Mouse (Mus musculus) adrenal gland, adult 8-10 months (tissue): Measurements from ENCODE around the gene Hdac9. TPM values are rescaled to one million over a fixed set of nuclear protein-coding genes. Genes with fewer than 3 reads are reported as not detected.

Experiments
- DNase-seq: peaks from one replicate; pipeline ENCODE4 v3.0.0; 2022
- total RNA-seq, 4 experiments: library from RNA; stranded (reverse); gene quantifications; 2 replicates each; pipeline ENCODE4 v1.2.4; 2022

The Hdac9 gene
- total RNA-seq, 4 experiments from 2014 or later: 0.96 to 2.8 (median 1.9) TPM

- DNase-seq: no peak
Observed at GRCm38 (mm10) chr12:34334455-34335084, 582.3 kb downstream of the Hdac9 start.

GRCm38 (mm10) chr12:34332884-34333283 lies 584.0 kb downstream of the Hdac9 start:
- DNase-seq: no peak

GRCm38 (mm10) chr12:34327111-34327510 lies 589.8 kb downstream of the Hdac9 start:
- DNase-seq: no peak

GRCm38 (mm10) chr12:34312113-34312719 lies 604.7 kb downstream of the Hdac9 start:
- DNase-seq: no peak

GRCm38 (mm10) chr12:34305453-34305852 lies 611.4 kb downstream of the Hdac9 start:
- DNase-seq: no peak

DNA sequence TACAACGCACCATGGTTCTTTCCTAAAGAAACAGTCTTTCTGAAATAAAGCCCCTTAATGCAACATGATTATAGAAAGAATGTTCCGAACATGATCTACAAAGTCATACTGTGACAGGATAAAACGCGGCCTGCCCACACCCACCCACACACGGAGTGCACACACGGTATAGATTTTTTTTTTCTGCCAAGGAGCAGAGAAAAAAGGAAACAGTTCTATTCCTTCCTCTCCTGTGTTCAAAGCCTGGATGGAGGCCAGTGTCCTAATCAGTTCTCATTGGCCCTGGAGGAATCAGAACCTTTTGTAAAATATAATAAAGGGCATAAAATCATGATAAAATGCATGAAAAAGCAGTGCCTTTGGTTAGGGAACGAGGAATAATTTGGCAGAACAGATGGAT lies 624.5 kb downstream of the Hdac9 start:
- DNase-seq: no peak

DNA sequence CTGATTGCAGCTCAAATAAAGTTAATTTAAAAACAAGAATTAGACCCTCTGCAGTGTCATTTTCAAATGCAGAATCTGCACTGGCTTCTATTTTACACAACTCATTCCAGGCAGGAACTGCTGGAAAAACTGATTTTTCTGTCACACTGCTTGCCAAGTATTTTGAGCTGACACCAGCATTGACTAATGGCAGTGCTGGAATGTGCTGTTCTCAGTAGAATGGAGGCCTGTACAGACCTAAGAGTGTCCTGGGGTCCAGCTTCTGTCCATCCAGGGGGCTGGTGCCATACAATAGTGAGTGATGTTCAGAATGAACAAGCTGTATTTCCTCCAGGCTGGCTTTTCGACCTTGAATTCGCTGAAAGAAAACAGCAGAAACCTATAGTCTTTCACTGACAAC lies 629.7 kb downstream of the Hdac9 start:
- no peak for DNase-seq

DNA sequence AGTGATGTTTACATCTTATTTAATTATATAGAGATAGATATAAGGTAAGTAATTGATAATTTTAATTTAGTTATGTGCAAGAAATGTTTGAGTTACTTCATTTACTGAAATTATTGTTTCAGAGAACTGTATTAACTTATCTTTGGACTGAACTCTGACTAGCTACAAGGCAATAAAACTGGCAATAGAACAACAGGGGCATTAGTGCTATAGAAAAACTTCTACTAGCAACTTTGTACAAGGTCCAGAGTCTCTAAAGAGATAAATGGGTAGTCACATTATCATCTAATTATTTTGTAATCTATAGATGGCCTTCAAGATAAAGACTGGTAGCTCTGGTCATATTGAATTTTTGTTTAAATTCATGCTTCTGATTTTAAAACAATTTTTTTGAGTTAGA lies 632.0 kb downstream of the Hdac9 start:
- no peak for DNase-seq

DNA sequence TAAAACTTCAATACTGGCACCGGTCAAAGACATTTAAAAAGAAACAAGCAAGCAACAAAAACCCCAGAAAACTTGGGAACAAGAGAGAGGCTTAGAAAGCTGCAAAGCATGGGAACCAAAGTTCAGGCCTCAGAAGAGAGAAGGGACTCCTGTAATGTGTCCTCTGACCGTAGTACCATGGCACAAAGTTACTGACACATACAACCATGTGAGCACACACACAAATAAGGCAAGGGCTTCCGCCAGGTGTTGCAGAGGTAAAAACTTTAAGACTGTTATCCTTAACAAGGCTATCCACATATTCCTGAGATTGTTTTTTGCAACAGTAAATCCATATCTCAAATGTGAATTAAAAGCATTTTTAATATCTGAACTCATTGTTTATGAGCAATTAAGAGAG lies 632.5 kb downstream of the Hdac9 start:
- no peak for DNase-seq

DNA sequence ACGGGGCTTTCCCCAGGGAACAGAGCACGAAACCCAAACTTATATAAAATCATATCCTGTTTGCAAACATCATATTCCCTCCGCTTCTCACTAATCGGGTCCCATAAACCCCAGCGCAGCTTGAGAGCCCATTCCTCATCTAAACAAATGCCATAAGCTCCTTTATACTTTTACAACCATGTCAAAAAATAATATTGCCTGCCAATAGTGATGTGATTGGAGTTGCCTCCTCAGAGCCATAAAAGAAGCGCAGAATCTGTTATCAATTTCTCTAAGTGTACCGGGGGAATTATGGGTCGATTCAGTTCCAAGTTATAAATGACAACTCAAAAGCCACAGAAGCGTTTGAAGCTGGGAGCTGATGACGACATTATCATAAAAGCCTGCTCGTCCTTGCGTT lies 638.1 kb downstream of the Hdac9 start:
- DNase-seq: no peak

DNA sequence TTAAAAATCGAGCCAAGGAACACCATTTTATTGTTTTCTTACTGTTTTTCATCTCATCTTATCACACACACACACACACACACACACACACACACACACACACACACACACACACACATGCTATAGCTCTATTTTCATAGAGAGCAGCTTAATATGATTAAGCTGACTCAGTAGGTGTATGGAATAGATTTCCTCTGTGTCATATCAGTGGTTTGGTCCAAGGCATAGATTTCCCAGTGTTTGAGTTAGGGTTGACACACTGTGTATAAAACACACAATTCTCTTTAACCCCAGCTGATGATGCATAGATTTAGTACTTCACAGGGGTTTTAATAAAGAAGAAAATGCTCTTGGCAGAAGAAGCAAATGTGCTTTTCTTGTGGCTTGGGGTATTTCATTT lies 643.1 kb downstream of the Hdac9 start:
- DNase-seq: no peak

DNA sequence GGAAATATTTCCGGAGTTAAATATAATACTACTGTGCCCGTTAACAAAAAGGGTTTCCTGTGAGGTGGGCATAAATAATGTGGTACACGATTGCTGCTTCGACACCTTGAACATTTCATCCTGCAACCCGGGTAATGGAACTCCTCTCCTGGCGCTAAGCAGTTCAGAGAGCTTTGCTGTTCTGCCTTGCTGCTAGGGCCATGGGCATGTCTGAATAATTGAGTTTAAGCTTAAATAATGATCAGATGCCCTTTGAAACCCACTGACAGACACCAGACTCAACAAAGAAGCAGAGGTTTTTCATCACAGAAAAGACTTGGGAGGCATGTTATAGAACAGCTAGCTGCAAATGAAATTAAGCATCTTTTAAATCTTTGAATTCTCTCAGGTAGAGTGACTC lies 646.8 kb downstream of the Hdac9 start:
- DNase-seq: no peak

DNA sequence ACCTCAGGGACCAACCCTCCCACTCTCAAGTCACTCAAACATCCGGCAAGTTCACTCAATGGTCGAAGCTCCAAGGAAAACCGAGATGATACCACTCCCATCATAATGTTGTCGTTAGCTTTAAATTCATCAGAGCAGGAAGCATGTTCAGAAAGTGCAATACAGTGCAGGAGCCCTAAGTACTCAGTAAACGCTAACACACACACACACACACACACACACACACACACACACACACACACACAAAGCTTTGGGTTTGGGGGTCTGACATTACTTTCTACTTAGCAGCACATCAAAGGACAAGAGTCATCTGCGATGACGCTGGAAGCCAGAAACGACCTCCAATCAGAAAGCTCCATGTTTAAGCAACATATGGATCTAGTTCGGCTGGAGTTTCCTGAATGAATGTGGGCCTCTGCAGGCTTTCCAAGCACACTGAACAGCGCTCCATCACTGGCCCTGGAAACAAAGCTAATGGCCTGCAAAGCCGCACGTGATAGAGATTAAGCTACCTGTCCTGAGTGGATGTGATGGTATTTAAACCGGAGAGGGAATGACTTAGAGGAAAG lies 647.3 kb downstream of the Hdac9 start:
- DNase-seq: no peak

DNA sequence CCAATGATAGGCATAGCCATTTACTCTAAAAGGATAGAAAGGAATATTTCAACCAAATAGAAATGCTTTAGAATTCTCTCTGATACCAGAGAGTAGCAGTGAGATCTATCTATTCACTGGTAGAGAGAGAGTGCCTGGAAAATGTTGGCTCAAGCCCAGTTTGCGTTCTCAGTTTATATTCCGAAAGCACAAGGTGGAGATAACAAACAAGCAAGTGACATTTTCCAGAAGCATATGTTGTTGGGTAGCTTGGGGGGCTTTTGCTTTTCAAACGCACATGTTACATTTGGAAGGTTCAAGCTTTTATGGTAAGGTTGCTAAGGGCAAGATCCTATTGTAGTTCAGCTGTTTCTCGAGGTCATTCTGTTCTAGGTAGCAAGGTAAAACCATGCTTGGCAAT lies 657.2 kb downstream of the Hdac9 start:
- DNase-seq: no peak

DNA sequence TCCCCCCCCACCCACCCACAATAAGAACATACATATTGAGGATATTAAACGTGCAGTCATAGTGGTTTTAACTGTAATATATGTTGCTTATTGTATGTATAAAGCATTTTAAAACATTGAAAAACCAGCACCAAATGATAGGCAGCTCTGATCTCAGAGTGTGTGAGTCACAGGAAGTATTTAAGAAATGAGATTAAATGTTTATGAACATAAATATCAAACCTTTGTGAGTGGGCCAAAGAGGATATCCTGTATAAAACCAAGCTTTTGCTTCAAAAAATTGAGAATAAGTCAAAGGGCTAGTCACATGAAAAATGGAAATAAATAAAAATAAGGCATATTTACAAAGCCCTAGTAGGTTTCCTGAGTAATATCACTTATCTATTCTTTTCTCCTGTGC lies 667.7 kb downstream of the Hdac9 start:
- no peak for DNase-seq

DNA sequence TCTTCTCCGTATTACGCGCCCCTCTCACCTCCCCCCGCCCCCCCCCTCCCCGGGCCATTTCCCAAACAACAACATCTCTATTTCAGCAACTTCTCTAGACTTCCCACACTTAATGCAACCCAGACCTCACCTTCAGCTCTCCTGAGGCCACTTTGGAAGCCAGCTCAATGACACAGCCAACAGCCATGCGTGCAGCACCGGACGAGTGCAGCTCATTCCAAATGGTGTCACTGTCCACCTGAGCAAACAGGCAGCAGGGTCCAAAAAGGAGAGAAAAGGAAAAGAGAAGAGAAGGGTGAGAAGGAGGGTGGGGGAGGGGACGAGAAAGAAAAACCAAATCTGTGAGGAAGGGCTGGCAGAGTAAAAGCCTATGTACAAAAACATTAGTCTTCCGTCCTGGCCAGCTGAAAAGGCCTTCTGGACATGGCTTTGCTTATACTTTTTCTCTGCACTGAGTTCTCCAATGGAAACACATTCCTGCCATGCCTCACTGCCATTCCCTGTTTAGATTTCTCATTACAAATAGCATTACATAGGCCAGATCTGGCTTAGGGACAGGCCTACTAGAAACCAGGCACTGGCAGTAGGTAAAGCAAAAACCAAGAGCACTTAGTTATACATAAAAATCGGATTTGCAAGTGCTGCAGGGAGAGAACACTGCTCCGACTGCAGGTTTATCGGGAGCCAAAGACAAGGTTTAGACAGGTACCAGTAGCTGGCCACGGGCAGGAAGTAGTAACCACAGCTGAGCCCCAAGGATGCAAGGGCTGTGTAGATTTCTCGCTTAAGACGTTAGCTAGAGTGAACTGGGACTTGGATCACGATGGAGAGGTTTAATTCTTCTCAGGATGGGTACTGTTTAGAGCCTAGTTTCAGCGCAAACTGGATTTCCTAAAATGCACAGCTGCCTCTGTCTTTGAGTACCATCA lies 668.4 kb downstream of the Hdac9 start:
- no peak for DNase-seq

GRCm38 (mm10) chr12:34238796-34239195 lies 678.1 kb downstream of the Hdac9 start:
- no peak for DNase-seq

- DNase-seq: no peak
Observed at GRCm38 (mm10) chr12:34231621-34232150, 685.2 kb downstream of the Hdac9 start.

- DNase-seq: no peak
Observed at GRCm38 (mm10) chr12:34224505-34224904, 692.4 kb downstream of the Hdac9 start.

- no peak for DNase-seq
Observed at GRCm38 (mm10) chr12:34221014-34221413, 695.9 kb downstream of the Hdac9 start.

DNA sequence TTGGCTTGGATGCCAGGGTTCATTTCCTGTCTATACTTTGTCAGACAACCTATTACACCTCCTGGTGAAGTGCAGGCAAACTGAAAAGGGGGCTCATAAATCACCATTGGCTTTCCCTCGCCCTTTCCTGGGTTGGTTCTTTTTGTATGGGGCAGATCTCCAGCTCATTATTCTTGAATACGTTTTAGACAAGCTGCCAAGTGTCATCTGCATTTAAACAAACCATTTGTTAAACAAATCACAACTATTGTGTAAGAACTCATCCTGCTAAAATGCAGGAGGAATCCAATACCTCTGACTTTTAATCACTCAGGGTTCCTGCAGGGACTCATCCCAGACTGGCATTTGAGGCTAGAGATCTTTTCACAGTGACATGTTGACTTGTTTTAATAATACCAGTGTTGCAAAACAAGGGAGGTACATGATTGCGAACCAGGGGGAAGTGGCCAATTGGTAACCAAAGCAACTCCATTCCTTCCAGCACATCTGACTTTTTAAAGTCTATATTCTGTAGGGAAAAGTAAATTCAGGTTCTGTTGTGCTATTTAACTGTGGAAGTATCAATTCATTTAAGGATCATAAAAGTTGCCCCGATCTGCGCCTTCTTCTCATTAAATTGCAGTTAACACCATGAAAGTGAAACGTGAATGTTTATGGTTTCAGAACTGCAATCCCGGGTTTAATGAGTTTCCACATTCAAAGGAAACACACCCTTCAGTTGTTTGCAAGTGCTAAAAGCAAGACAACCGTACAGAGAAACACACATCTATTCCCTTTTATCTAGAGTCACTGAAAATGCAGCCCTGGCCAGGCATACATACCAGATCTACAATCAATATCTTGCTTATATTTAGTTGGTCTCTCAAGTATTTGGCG lies 696.6 kb downstream of the Hdac9 start:
- DNase-seq: no peak

DNA sequence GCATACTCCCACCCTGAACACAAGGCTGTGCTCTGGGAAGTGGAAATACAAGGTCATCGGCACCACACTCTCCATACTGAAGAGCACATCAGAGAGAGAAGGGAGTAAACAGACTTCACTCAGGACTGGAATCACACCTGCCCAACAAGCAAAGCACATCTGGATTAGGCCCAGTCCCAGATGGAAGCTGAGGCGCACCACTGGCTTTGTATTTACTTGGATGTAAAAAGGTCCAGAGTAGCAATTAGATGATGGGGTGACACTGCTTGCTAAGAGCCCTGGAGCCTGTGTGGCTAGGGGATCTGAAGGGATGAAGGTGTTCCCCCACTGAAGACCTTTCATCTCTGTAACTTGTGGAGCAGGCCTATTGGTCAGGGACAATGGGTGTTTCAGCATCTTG lies 698.3 kb downstream of the Hdac9 start:
- no peak for DNase-seq
